Mouse (Mus musculus): ENCODE results near the gene Adcy1. TPM values are rescaled to one million over a fixed set of nuclear protein-coding genes. Genes with fewer than 3 reads are reported as not detected.

Adcy1 gene
- polyA plus RNA-seq, 1 experiment, result not detected

- Histone ChIP-seq H3K4me3 (ENCODE audit: insufficient read depth, low read length) (no peak overlapping the region), H3K27ac (ENCODE audit: insufficient read depth, low read depth, low read length) (no peak overlapping the region), H3K4me1 (ENCODE audit: control insufficient read depth, insufficient read depth, low read length) (no peaks in the 10 kb centered on the region)
- no peak for TF ChIP-seq POLR2A (IDR thresholded peaks at IDR 0.05; ENCODE audit: borderline replicate concordance, low read depth, low read length)
- no peak for TF ChIP-seq CTCF (IDR thresholded peaks at IDR 0.05; ENCODE audit: low read depth, low read length)
Measured at GRCm38 (mm10) chr11:7132736-7133387, 69.6 kb downstream of the Adcy1 start.

DNA sequence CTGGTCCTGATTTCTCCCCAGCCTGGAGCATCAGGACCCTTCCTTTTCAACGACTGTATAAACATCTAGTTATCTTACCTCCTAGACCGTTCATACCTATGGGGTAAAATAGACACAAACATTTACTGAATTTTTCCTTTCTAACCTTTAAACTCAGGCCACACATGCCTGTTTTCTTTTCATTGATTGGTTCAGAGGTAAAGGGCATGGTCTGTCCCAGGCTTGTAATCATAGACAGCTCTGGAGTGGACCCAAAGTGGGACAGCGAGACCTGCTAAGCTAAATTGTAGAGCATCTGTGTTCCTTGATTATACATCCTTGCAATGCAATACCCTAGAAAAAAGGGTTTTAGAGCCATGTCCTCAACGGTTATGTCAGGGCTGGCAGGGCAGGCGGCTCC is 70.4 kb downstream of the Adcy1 start:
- Histone ChIP-seq H3K27ac (ENCODE audit: insufficient read depth, low read depth, low read length) (no peak overlapping the region), H3K4me3 (ENCODE audit: insufficient read depth, low read length) (no peak overlapping the region), H3K4me1 (ENCODE audit: control insufficient read depth, insufficient read depth, low read length) (no peaks in the 10 kb centered on the region)
- no peak for TF ChIP-seq CTCF (IDR thresholded peaks at IDR 0.05; ENCODE audit: low read depth, low read length)
- TF ChIP-seq POLR2A (IDR thresholded peaks at IDR 0.05; ENCODE audit: borderline replicate concordance, low read depth, low read length), result no peak

GRCm38 (mm10) chr11:7134319-7134718 is 71.0 kb downstream of the Adcy1 start:
- H3K27ac ChIP-seq (ENCODE audit: insufficient read depth, low read depth, low read length), result no peak overlapping the region
- H3K4me1 ChIP-seq (ENCODE audit: control insufficient read depth, insufficient read depth, low read length), result no peaks in the 10 kb centered on the region
- no peak for TF ChIP-seq CTCF (IDR thresholded peaks at IDR 0.05; ENCODE audit: low read depth, low read length)
- TF ChIP-seq POLR2A (IDR thresholded peaks at IDR 0.05; ENCODE audit: borderline replicate concordance, low read depth, low read length), result no peak
- no peak overlapping the region for H3K4me3 ChIP-seq (ENCODE audit: insufficient read depth, low read length)

- H3K4me1 ChIP-seq (ENCODE audit: control insufficient read depth, insufficient read depth, low read length), result no peaks in the 10 kb centered on the region
- H3K27ac ChIP-seq (ENCODE audit: insufficient read depth, low read depth, low read length), result no peak overlapping the region
- TF ChIP-seq CTCF (IDR thresholded peaks at IDR 0.05; ENCODE audit: low read depth, low read length) (no peak), POLR2A (IDR thresholded peaks at IDR 0.05; ENCODE audit: borderline replicate concordance, low read depth, low read length) (no peak)
- no peak overlapping the region for H3K4me3 ChIP-seq (ENCODE audit: insufficient read depth, low read length)
Measured at GRCm38 (mm10) chr11:7135301-7135700, 72.0 kb downstream of the Adcy1 start.

- no peak for TF ChIP-seq CTCF (IDR thresholded peaks at IDR 0.05; ENCODE audit: low read depth, low read length)
- no peak for TF ChIP-seq POLR2A (IDR thresholded peaks at IDR 0.05; ENCODE audit: borderline replicate concordance, low read depth, low read length)
- Histone ChIP-seq H3K27ac (ENCODE audit: insufficient read depth, low read depth, low read length) (no peak overlapping the region), H3K4me1 (ENCODE audit: control insufficient read depth, insufficient read depth, low read length) (no peaks in the 10 kb centered on the region), H3K4me3 (ENCODE audit: insufficient read depth, low read length) (no peak overlapping the region)
Measured at GRCm38 (mm10) chr11:7135763-7136162, 72.5 kb downstream of the Adcy1 start.

DNA sequence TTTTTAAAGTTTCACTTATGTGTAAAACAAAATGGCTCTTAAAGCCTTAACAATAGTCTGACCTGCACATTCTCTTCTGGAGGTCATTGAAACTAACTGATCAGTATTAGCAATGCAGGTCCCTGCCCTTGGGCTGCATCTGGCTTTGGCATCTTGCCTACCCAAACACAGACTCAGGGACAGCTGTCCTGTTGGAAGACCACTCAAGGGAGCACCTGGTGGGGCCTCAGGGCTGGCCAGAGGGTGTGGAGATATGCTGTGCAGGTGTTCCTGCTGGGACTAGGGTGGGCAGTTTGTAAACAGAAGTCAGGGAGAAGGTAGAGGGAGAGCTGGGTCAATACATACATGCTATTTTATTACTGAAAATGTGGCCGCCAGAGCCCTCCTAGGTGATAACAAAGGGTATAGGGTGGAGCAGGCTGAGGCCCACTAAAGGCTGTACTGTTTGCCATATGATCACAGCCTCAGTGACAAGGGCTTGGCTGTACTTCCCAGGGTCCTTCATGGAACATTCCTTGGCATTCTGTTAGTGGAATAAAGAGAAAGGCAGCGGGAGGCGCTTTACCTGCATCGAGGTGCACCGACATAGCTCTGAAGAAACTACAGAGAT is 73.1 kb downstream of the Adcy1 start:
- Histone ChIP-seq H3K27ac (ENCODE audit: insufficient read depth, low read depth, low read length) (no peak overlapping the region), H3K4me3 (ENCODE audit: insufficient read depth, low read length) (no peak overlapping the region), H3K4me1 (ENCODE audit: control insufficient read depth, insufficient read depth, low read length) (no peaks in the 10 kb centered on the region)
- TF ChIP-seq POLR2A (IDR thresholded peaks at IDR 0.05; ENCODE audit: borderline replicate concordance, low read depth, low read length), result no peak
- TF ChIP-seq CTCF (IDR thresholded peaks at IDR 0.05; ENCODE audit: low read depth, low read length), result no peak

GRCm38 (mm10) chr11:7138370-7138769 is 75.1 kb downstream of the Adcy1 start:
- Histone ChIP-seq H3K4me1 (ENCODE audit: control insufficient read depth, insufficient read depth, low read length) (no peaks in the 10 kb centered on the region), H3K27ac (ENCODE audit: insufficient read depth, low read depth, low read length) (no peak overlapping the region), H3K4me3 (ENCODE audit: insufficient read depth, low read length) (no peak overlapping the region)
- TF ChIP-seq CTCF (IDR thresholded peaks at IDR 0.05; ENCODE audit: low read depth, low read length) (no peak), POLR2A (IDR thresholded peaks at IDR 0.05; ENCODE audit: borderline replicate concordance, low read depth, low read length) (no peak)

- H3K4me3 ChIP-seq (ENCODE audit: insufficient read depth, low read length), result no peak overlapping the region
- H3K4me1 ChIP-seq (ENCODE audit: control insufficient read depth, insufficient read depth, low read length), result no peaks in the 10 kb centered on the region
- TF ChIP-seq CTCF (IDR thresholded peaks at IDR 0.05; ENCODE audit: low read depth, low read length) (no peak), POLR2A (IDR thresholded peaks at IDR 0.05; ENCODE audit: borderline replicate concordance, low read depth, low read length) (no peak)
- H3K27ac ChIP-seq (ENCODE audit: insufficient read depth, low read depth, low read length), result no peak overlapping the region
Measured at GRCm38 (mm10) chr11:7140449-7140848, 77.2 kb downstream of the Adcy1 start.

DNA sequence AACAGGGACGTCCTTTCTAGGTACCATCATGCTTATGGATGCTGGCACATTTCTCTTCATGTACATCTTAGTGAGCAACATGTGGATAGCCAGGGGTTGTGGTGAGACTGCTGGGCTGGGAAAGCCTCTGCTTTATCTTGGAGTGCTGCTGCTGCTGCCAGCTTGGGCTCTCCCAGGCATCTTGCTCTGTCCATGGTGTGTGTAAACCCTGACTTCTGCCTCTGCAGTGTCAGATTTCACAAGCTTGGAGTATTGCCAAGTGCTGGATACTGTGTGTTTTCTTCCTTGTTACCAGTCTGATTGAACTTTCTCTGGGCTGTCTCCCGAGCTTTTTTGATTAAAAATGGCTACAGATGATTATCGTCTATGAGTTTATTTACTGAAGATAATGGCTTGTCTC is 79.4 kb downstream of the Adcy1 start:
- TF ChIP-seq CTCF (IDR thresholded peaks at IDR 0.05; ENCODE audit: low read depth, low read length) (no peak), POLR2A (IDR thresholded peaks at IDR 0.05; ENCODE audit: borderline replicate concordance, low read depth, low read length) (no peak)
- no peak overlapping the region for H3K4me3 ChIP-seq (ENCODE audit: insufficient read depth, low read length)
- no peak overlapping the region for H3K27ac ChIP-seq (ENCODE audit: insufficient read depth, low read depth, low read length)
- H3K4me1 ChIP-seq (ENCODE audit: control insufficient read depth, insufficient read depth, low read length), result no peaks in the 10 kb centered on the region

DNA sequence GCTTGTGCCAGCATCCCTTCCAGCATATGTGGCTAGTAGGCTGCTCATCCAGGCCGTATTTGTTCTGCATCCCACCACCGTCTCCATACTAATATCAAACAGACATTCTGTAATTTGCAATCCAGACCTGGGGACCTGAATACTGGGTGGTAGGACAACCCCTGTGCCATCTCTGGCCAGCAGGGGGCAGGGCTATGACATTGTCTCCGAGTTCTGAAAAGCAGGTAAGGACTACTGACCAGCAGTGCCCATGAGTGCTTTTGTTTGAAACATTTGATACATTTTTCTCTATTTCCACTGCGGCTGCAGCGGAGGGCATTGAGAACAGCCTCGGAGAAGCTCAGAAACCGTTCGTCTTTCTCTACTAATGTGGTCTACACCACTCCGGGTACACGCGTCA is 81.1 kb downstream of the Adcy1 start:
- Histone ChIP-seq H3K27ac (ENCODE audit: insufficient read depth, low read depth, low read length) (no peak overlapping the region), H3K4me1 (ENCODE audit: control insufficient read depth, insufficient read depth, low read length) (no peaks in the 10 kb centered on the region), H3K4me3 (ENCODE audit: insufficient read depth, low read length) (no peak overlapping the region)
- TF ChIP-seq POLR2A (IDR thresholded peaks at IDR 0.05; ENCODE audit: borderline replicate concordance, low read depth, low read length) (no peak), CTCF (IDR thresholded peaks at IDR 0.05; ENCODE audit: low read depth, low read length) (no peak)

Data from bone marrow macrophage, adult 2 months (primary cell).